Mouse (Mus musculus) left cerebral cortex, postnatal 10 days (tissue): ENCODE results near the gene Slc25a33. TPM values are rescaled to one million over a fixed set of nuclear protein-coding genes. Genes with fewer than 3 reads are reported as not detected.

ENCODE experiments used
- DNase-seq, 2 experiments: peaks; one replicate each; pipeline ENCODE4 v3.0.0; 2021 to 2022; ENCODE audit warnings: low spot score in 2 of 2, mixed read lengths in 1 of 2; ENCODE audit errors: extremely low spot score in 1 of 2
- intact Hi-C: fragments of 180-260 bp; cut with DNase I; formaldehyde crosslinking; loops from one replicate; pipeline ENCODE4 v1.15.1; 2025
- total RNA-seq, 2 experiments: library from RNA; stranded (reverse); gene quantifications; 2 replicates each; pipeline ENCODE4 v1.2.3; 2021

Gene Slc25a33
- 10 to 100 TPM; 29.2 to 32.7 TPM for total RNA-seq

DNA sequence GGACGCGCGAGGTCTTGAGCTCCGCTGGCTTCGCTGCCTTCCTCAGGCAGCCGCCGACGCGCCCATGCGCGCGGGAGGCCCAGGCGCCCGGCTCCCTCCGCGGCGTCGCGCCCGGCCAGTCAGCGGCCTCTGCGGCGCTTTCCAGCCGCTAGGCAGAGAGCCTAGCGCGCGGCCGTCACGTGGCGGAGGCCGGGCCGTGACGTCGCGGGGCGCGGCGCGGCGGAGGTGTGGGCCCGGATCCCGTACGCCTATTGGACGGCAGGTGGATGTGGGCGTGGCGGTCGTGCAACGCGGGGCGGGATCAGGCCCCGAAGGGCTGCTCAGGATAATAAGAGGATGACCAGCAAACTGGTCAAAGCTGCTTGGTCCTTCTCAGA lies at the start of gene Slc25a33:
Slc25a33 (minus strand) TSS at position 184 of the 377 bp plus-strand sequence.
- intact Hi-C loops, result no loop called here

DNA sequence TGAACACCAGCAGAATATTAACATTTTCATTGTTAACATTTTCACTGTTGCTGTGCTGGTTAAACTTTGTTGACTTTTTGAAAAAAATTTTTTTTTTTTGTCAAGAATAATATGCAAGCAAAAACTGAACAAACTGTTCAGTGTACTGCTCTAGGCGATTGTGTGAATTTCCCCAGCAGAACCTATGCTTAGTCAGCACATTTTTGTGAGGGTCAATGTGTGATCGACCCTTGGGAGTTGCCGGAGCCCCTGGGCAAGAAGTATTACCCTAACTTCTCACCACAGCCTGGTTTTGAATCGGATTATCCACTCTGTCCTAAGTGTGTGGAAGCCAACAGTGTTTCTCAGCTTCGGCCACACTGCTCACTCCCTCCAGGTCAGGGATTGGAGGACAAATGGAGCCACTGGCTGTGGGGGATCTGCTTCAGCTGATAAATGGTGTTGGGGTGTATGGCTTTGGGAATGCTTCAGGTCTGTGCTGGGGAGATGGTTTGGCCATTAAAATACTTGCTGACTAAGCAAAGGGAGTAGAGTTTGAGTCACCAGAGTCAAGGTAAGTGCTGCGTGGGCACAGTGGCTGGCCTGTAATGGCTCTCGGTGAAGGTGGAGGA lies 48.6 kb upstream of the Slc25a33 start:
- peak in 1 of 2 experiments; percentile 9 for DNase-seq
- intact Hi-C loops, result no loop called here

More for the DNA sequence above, at the start of gene Slc25a33:
- peak; percentile 91 to 98 for DNase-seq

DNA sequence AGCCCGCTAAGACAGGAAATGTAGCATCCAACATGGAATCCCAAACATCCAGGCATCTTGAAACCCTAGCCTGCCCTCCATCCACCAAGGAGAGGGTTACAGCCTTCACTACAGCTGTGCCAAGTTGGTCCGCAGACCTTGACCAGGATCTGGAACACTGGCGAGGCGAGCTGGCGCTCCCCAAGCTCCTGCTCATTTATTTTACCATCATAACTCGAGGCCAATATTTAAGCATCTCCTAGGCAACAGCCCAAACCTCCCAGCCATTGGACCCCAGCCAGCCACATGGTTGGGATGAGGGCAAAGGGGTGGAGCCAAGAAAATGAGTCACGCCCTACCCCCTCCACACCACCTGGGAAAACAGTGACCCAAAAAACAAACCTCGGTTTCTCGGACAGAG lies 48.0 kb upstream of the Slc25a33 start:
- peak in 1 of 2 experiments; percentile 80 for DNase-seq
- intact Hi-C loops, result no loop called here

DNA sequence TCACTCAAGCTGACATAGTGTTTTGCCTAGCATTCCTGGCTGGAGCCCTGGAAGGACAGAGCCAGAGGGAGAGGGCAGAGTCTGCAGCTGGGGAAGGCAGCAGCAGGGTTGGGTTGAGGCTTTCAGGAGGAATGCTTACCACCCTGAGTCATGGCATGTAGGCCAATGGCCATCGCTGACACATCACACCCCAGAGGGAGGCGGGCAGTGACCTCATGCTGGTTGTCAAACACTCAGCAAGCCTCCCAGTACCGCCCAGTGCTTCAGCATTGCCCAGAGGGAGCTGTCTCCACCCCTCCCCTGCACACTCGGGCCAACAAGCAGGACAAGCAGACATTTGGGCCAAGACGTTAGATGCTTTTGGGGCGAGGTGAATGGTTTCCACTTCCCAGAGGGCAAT lies 46.5 kb upstream of the Slc25a33 start:
- intact Hi-C loops, result no loop called here

DNA sequence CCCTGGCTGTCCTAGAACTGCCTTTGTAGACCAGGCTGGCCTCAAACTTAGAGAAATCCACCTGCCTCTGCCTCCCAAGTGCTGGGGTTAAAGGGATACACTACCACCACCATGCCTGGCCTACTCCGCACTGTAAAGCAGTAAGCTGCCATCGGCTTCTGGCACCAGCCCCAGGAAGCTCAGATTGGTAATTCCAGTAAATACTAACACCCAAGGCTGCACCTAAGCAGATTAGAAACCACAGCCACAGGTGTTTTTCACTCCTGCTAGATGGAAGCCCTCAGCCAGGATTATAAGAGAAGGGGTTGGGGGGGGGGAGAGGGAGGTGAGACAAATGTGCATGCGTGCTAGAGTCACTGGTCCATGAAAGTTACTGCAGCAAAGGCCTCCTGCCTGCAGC lies 45.1 kb upstream of the Slc25a33 start:
- intact Hi-C loops, result no loop called here
- no peak for DNase-seq

More for the DNA sequence above, 46.5 kb upstream of the Slc25a33 start:
- peak in 1 of 2 experiments; percentile 53 for DNase-seq

DNA sequence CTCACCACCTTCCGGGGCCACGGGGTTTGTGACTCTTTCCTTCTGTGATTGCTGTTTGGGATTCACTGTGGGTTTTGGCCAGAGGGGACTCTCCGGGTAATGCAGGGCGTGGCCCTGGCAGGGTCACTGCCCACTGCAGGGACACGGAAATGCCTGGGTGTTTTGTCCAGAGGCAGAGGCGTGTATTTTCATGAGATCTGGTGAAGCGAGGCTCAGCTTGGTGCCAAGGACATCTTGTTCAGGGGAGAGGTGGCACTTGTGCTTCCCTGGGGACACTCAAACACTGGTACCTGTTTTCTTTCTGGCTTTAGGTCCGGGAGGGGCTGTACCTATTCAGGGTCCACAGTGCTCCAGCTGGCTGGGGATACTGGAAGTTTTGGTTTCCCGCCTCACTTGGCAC lies 42.5 kb upstream of the Slc25a33 start:
- no peak for DNase-seq
- intact Hi-C loops, result no loop called here

DNA sequence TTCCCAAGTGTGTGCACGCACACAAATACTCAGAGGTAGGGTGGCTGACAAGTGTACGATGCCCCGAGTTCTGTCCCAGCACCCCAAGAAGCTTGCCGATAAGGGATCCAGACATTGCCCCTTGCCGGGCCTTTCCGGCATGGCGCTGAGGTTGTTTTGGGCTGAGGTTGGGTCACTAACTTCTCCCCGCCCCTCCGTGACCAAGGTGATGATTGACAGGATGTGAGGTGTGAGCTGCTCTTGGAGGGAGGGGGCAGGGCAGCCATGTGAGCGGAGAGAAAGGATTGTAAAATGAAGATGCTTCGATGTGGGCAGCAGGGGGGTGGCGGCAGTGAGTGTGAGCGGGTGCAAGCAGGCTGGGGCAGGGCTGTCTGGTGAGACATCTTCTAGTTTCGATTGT lies 41.5 kb upstream of the Slc25a33 start:
- intact Hi-C loops, result no loop called here
- DNase-seq, result no peak

DNA sequence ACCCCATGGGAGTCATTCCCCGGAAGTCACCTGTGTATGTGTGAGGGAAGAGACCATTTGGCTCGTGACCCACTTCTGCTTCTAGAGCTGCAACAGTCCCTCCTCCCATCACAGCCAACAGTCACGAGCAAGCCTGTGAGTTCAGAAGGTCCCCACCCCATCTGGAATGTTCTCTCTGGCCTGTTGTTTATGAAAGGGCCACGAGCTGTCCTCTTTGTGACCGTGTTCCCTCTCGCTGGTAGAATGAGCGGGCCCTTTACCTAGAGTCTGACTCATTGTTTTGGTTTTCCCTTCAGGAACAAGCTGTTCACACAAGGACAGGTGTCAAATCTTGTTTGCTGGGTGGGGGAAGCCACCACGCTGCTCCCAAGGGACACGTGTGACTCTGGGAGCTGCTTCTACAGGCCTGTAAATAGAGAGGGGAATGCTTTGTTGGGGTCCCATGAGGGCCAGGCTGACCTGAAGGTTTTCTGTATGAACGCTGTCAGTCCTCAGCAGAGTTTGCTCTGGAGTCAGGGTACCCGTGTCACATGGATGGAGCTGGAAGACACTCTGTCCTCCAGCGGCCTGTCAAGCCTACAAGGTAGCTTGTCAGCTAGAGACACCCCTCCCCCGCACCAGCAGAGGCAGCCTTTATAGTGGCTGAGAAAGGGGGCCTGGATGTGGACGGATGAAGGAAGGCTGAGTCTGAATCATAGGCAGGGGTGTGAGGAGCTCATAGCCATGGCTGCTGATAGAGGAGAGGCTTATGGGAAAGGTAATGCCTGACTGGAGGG lies 39.5 kb upstream of the Slc25a33 start:
- intact Hi-C loops, result loop anchor here (5.0 kb wide), 1 partner anchor 284 kb away; no protein-coding TSS in a partner anchor
- no peak for DNase-seq

DNA sequence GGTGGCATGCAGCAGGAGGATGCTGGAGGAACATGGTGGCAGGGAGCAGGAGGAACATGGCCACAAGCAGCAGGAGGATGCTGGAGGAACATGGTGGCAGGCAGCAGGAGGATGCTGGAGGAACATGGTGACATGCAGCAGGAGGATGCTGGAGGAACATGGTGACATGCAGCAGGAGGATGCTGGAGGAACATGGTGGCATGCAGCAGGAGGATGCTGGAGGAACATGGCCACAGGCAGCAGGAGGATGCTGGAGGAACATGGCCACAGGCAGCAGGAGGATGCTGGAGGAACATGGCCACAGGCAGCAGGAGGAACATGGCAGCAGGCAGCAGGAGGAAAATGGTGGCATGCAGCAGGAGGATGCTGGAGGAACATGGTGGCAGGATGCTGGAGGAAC lies 36.3 kb upstream of the Slc25a33 start:
- intact Hi-C loops, result loop anchor here (5.0 kb wide), 1 partner anchor 287 kb away; no protein-coding TSS in a partner anchor
- peak; percentile 27 to 71 for DNase-seq

DNA sequence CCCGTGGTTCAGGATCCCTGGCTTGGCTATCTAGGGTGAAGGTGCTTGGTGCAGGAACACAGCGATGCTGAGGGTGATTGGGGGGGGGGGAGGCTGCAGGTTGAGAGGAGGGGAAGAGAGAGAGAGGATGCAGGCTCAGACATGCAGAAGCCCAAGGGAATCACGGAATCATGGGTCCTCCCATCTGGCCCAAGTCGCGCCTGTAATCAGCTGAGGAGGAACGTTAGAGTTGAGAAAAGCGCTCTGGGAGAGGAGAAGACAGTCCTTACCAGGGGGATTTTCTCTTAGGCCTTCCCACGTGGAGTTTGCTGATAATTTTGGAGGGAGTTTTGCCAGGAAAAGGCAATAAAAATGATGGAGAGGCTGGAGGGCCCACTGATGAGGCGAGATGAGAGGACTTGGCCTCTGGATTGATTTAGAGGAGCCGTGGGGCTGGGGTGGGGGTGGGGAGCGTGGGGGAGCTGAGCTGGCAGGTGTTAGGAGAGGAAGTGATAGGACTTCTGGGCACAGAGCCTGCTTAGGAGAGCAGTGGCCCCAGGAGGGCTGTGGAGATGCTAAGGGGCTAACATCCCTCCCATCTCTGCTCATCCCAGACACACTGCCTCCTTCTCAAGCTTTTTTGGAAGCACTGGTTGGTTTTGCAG lies 34.6 kb upstream of the Slc25a33 start:
- intact Hi-C loops, result loop anchor here (5.0 kb wide), 1 partner anchor 169 kb away; no protein-coding TSS in a partner anchor
- DNase-seq, result no peak

DNA sequence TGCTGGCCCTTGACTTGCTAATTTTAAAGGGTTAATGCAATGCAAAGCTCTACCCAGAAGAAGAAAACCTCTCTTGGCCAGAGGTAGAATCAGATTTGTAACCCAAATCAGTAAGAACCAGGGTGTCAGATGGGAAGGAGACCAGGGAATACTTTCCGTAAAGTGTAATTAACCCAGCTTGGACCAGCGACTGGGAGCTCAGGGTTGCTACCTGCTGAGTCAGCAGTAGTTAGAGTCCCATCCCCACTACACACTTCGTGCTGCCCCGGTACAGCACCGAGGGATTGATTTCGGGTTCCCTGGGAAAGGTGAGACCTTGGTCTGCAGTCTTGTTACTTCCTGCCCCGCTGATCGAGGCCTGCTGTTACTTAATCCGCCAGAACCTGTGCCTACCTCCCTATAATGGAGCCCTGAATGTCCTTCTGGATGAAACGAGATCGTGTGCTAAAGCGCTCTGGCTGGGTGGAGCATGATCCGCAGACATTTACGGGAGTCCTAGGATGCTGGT lies 34.0 kb upstream of the Slc25a33 start:
- no peak for DNase-seq
- intact Hi-C loops, result loop anchor here (5.0 kb wide), 1 partner anchor 169 kb away; no protein-coding TSS in a partner anchor

DNA sequence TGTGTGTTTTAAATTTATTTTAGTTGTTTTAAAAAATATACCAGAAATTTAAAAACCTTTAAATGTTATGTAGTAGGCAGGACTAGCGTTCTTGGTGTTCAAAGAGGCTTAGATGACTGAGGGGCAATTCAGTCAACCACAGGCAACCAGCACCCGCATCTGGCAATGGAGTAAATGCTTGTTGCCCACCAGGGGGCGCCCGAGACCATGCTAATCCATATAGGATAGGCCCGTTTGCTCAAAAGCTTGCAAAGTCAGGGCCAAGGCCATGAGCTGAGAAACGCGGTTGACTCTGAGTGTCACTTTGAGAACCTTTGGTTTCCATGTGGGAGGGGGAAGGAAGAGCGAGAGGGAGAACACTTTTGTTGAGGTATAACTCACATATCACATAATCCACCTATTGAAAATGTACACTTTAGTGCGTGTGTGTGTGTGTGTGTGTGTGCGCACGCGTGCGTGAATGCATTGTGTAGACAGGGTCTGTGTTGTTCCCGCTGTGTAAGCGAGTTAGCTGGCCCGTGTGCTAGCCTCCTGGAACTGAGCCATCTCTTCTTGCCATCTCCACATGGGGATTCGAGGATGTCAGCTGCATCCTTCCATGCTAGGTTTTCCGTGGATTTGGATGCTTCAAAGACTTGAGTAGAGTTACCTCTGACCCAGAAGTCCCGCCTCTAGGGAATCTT lies 32.8 kb upstream of the Slc25a33 start:
- peak; percentile 88 to 94 for DNase-seq
- intact Hi-C loops, result loop anchor here (1.0 to 5.0 kb wide), 2 partner anchors 151 to 170 kb away; no protein-coding TSS in a partner anchor

DNA sequence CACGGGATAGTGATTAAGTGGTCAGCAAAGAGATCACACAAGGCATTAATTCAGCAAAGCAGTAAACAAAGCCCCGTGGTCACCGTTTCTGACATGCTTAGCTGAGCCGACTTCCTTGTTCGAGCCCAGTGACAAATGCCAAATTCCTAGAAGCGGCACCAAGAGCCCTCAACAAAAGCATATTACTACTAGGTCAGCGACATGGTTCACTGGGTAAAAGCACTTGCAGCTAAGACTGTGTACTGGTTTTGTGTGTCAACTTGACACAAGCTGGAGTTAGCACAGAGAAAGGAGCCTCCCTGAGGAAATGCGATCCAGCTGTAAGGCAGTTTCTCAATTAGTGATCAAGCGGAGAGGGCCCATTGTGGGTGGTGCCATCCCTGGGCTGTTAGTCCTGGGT lies 28.2 kb upstream of the Slc25a33 start:
- intact Hi-C loops, result no loop called here

DNA sequence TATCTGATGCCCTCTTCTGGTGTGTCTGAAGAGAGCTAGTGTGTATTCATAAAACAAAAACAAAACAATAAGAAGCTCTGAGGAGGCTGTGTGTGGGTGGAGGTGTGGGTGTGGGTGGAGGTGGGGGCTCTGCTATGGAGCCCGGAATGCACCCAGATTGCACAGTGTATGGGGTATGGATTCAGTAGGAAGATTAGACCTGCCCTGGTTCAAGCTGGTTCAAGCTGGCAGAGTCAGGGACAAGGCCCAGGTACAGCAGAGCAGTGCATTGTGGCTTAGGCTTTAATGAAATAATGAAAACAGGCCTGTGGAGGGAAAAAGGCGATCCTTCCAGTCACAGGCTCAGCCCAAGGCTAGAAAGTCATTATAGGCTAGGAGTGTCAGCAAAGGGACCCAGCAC lies 26.5 kb upstream of the Slc25a33 start:
- DNase-seq, result no peak
- intact Hi-C loops, result no loop called here

More for the DNA sequence above, 28.2 kb upstream of the Slc25a33 start:
- no peak for DNase-seq

DNA sequence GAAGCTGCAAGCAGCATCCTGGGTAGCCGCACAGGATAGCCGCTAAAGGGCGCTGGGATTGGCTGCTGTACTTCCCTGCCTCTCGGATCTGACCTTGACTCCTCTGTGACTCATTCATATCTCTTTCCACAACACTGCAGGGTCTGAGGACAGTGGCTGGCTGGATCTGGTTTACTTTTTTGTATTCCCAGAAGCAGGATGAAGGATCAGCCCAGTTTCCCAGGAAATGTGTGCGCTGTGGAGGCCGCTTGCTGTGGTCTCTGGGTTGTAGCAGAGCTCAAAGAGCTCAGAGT lies 26.0 kb upstream of the Slc25a33 start:
- intact Hi-C loops, result no loop called here
- DNase-seq, result no peak

DNA sequence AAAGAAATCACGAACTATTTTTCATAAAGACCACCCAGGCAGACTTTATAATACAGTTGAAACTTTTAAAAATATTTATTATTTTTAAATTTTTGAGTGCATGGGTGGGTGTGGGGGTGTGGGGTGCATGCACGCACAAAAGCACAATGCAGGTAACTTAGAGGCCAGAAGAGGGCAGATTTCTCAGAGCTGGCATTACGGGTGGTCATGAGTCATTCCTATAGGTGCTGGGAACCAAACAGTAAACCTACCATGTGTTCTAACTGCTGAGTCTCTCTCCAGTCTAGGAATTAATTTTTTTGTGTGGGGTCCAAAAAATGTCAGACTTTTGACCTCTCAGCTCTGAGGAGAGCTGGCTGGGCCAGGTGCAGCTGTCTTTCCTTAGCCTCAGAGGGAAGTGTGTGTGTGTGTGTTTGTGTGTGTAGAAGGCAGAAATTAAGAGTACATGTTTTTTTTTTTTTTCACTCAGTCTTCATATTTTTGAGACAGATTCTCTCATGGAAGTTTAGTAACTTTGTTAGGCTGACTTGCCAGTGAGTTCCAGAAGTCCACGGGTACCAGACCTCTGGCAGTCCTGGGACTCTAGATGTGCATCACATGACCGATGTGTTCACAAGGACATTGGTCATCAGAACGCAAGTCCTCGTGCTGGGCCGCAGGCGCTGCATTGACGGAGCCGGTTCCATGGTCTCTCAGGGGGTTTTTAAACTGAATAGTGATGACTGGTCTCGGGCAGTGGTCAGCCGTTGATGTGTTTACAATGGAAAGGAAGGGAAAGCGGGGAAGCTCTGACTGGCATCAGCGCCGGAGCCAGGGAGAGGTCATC lies 25.5 kb upstream of the Slc25a33 start:
- DNase-seq, result no peak
- intact Hi-C loops, result no loop called here

DNA sequence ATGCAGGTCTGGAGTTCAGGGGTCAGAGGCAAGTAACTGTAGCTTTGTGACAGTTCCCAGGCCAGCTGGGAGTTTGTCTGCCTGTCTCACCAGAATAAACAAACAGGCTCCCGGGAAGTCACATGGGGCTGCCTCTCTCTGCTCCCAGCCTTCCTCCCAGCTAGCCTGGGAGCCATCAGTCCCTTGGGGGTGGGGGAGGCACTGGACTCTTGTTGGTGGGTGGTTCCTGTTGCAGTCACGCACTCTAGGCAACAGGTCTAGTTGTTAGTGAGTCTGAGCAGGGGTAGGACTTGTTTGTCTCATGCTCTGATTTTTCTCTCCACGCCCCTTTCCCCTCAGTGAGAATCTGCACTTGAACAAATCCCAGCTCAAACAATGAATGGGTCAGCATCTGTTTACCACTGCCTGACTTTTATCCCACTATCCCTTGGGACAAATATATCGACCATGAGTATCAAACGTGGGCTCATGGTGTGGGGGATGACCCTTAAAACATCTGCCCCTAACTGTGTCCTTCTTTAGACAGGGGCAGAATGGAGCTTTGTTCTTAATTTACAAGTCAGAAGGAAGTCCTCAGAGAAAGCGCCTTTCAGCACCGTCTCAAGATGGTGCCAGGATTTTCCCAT lies 24.7 kb upstream of the Slc25a33 start:
- DNase-seq, result peak in 1 of 2 experiments; percentile 72
- intact Hi-C loops, result no loop called here

DNA sequence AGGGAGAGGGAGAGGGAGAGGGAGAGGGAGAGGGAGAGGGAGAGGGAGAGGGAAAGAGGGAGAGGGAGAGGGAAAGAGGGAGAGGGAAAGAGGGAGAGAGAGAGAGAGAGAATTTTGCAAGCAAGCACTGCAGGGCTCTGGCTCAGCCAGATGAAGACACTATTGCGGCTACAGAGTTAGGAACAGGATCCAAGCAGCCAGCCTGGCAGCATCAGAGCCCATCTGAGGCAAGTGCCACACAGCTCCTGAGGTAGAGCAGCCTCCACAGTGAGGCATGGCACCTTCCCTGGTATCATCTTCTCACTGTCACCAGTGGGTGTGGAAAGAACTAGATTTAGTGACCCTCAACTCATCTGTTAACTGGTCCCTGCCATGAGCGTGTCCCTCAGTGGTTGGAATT lies 24.0 kb upstream of the Slc25a33 start:
- no peak for DNase-seq
- intact Hi-C loops, result no loop called here
